Mouse (Mus musculus) left cerebral cortex, adult 2 months (tissue): ENCODE measurements around the gene Ugt1a8. TPM values are rescaled to one million over a fixed set of nuclear protein-coding genes. Genes with fewer than 3 reads are reported as not detected.

Experiments
- DNase-seq, 2 experiments: peaks; one replicate each; pipeline ENCODE4 v3.0.0; 2021 to 2022; ENCODE audit warnings: low spot score in 2 of 2, mixed read lengths in 1 of 2; ENCODE audit errors: extremely low spot score in 1 of 2
- H3K27ac ChIP-seq: fragments of 200-600 bp; 2 replicates; pipeline ENCODE4 v1.8.1; 2022
- H3K4me3 ChIP-seq: fragments of 200-600 bp; 2 replicates; pipeline ENCODE4 v1.8.1; 2022
- CTCF ChIP-seq: fragments of 200-600 bp; IDR thresholded peaks from 2 replicates; pipeline ENCODE4 v1.8.1; 2022; ENCODE audit warnings: antibody characterized with exemption, mild to moderate bottlenecking, moderate library complexity
- intact Hi-C: fragments of 180-260 bp; cut with DNase I; formaldehyde crosslinking; loops from one replicate; pipeline ENCODE4 v1.15.1; 2025
- total RNA-seq, 2 experiments: library from RNA; stranded (reverse); gene quantifications; 2 replicates each; pipeline ENCODE4 v1.2.3; 2021

Gene Ugt1a8
- total RNA-seq, 2 experiments from 2014 or later, result not detected

GRCm38 (mm10) chr1:88253106-88253505 is 165.5 kb downstream of the Ugt1a8 start:
- no peak for TF ChIP-seq CTCF
- DNase-seq, result no peak
- Histone ChIP-seq H3K27ac (no peak overlapping the region), H3K4me3 (no peak overlapping the region)
- intact Hi-C loops, result no loop called here

DNA sequence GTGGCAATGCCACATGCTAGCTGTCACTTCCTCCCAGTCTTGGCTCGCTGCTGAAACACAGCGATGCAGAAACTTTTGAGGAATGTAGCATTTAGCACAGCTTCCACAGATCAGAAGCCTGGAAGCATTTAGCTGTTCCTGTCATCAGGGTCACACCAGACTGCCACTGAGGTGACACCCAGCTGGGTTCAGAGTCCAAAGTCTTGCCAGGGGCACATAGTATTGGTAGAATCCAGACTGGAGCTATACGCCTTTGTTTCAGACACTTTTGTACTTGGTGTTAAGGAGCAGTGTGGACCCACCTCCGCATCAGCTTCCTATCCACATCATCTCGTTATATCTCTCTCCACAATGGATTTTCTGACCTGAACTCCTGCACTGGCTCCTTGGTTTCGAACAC is 165.9 kb downstream of the Ugt1a8 start:
- TF ChIP-seq CTCF, result no peak
- Histone ChIP-seq H3K27ac (no peak overlapping the region), H3K4me3 (no peak overlapping the region)
- DNase-seq, result no peak
- intact Hi-C loops, result no loop called here

- no peak for DNase-seq
- no peak overlapping the region for H3K4me3 ChIP-seq
- H3K27ac ChIP-seq, result no peak overlapping the region
- intact Hi-C loops, result no loop called here
- TF ChIP-seq CTCF, result no peak
These were observed 167.3 kb downstream of the Ugt1a8 start for GRCm38 (mm10) chr1:88254793-88255465.

GRCm38 (mm10) chr1:88255466-88255857 is 167.8 kb downstream of the Ugt1a8 start:
- intact Hi-C loops, result no loop called here
- Histone ChIP-seq H3K27ac (no peak overlapping the region), H3K4me3 (no peak overlapping the region)
- DNase-seq, result no peak
- no peak for TF ChIP-seq CTCF

- intact Hi-C loops, result no loop called here
- peak in 1 of 2 experiments; percentile 33 for DNase-seq
- TF ChIP-seq CTCF, result no peak
- Histone ChIP-seq H3K4me3 (no peak overlapping the region), H3K27ac (no peak overlapping the region)
These were observed 168.6 kb downstream of the Ugt1a8 start for GRCm38 (mm10) chr1:88255989-88256754.

DNA sequence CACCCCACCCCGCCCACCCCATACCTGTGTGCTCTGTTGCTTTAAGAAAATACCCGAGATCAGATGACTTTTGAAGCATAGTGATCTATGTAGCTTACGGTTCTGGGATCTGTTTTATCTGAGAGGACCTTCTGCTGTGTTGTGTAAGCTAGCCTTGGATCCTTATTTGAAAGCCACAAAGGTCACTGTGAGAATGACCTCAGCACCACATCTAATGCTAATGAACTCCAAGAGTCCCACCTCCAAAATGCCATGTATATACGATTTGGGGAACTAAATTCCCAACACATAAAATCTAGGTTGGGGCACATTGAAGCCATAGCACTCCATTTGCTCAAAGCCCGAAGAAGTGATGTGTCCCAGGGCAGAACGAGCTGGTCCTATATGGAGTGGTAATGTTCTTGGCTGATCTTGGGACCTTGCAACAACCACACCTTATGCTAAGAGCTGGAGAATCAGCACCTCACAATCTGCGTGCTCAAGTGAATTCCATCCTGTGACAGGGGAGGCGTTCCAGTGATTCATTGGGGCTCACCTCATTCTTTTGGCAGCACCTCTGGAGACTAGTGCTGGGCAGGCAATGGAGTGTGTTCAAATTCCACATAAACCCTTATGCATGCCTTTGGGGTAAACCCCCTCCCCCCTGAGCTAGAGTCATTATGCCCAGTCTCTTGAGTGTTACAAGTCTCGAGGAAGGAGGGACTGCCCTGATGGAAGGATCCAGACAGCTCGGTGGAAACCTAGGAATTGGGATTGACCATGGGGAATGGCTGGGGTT is 169.5 kb downstream of the Ugt1a8 start:
- no peak overlapping the region for H3K4me3 ChIP-seq
- no peak for DNase-seq
- no peak for TF ChIP-seq CTCF
- intact Hi-C loops, result no loop called here
- H3K27ac ChIP-seq, result no peak overlapping the region

DNA sequence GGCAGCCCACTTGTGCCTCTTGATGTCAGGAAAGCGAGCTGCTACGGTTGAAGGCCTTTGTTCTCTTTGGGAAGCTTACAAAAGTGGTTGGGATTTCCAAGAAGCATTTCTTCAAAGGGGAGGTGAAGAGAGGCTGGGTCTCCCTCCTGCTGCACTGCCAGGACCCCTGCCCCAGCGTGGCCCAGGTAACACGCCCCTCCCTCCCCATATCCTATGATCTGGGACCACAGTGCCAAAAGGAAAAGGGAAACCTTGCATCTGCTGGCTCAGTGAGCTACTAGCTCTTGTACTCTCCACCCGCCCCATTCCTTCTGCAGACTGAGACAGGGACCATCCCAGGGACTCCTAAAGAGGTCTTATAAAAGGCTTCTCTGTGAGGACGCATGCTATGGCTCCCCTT is 170.1 kb downstream of the Ugt1a8 start:
- Histone ChIP-seq H3K4me3 (no peak overlapping the region), H3K27ac (no peak overlapping the region)
- TF ChIP-seq CTCF, result no peak
- intact Hi-C loops, result no loop called here
- DNase-seq, result no peak

- no peak for TF ChIP-seq CTCF
- H3K27ac ChIP-seq, result no peak overlapping the region
- H3K4me3 ChIP-seq, result no peak overlapping the region
- no peak for DNase-seq
- intact Hi-C loops, result no loop called here
These were observed 170.7 kb downstream of the Ugt1a8 start for GRCm38 (mm10) chr1:88258361-88258760.

DNA sequence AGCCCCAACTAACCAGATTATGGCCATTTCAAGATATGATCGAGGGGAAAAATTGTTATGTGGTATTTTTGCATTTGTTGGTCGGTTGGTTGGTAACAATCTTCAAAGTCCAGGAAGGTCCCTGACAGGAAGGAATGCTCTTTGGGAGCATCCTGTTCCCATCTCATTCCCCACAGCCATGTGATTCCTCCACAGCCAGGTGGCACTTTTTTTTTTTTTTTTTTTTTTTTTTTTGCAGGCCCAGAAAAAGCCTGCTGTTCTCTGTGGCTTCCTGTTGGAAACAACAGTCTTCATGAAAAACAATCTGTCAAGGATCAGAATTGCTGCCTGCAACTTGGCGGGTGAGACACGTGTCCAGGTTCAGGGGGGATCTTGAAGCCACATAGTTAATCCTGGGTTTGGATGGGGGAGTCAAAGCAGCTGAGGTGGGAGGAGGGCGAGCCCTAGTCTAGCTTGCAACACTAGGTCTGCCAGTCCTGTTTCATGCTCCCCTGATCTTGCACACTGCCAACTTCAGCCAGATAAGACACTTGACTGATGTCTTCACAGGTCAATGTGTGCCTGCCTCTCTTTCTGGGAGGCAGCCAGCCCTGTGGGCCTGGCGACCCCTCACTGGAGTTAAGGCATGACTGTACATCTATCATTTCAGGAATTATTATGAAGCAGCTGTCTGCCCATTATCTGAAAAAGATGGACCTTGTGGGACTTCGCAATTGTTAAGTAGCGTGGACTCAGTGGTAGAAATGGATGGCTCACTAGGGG is 171.4 kb downstream of the Ugt1a8 start:
- no peak overlapping the region for H3K4me3 ChIP-seq
- H3K27ac ChIP-seq, result no peak overlapping the region
- no peak; the same call in 1 of the 2 replicates for TF ChIP-seq CTCF
- intact Hi-C loops, result no loop called here
- DNase-seq, result no peak

- Histone ChIP-seq H3K27ac (no peak overlapping the region), H3K4me3 (no peak overlapping the region)
- no peak for TF ChIP-seq CTCF
- no peak for DNase-seq
- intact Hi-C loops, result no loop called here
These were observed 172.0 kb downstream of the Ugt1a8 start for GRCm38 (mm10) chr1:88259643-88260024.

GRCm38 (mm10) chr1:88260114-88260513 is 172.5 kb downstream of the Ugt1a8 start:
- TF ChIP-seq CTCF, result no peak
- no peak overlapping the region for H3K4me3 ChIP-seq
- no peak for DNase-seq
- no peak overlapping the region for H3K27ac ChIP-seq
- intact Hi-C loops, result no loop called here
